Mouse (Mus musculus): ENCODE data around the gene Cog7.

GRCm38 (mm10) chr7:121912250-121912649, 69.3 kb downstream of the Cog7 start:
- TF ChIP-seq CTCF (conservative IDR thresholded peaks at IDR 0.05; ENCODE audit: insufficient read depth, insufficient read length, low read depth, low read length) (no peak), POLR2A (IDR thresholded peaks at IDR 0.05; ENCODE audit: low read depth, low read length) (no peak)

Data from kidney, adult 2 months (tissue).